ENCODE assay signal across 13 mouse cellular contexts in the genomic region with DNA sequence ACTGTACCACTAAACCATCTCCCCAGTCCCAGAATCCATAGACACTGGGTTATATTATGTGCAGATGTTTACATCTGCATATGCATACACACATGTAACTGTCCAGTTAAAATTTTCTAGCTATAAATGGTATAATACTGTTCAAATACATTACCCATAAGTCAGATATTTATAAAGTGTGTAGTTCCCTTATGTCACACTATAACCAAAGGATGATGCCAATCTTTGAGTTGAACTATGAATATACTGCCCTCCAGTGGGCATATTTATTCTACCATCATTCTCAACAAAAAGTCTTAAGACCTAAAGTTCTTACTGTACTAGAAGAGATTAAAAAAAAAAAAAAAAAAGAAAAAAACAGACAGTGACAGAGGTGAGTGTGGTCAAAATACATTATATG. TPM values are rescaled to one million over a fixed set of nuclear protein-coding genes. Genes with fewer than 3 reads are reported as not detected.
A peak's percentile ranks its signal among the peaks of the same experiment; 100 is the strongest.
DNase-seq lines count a peak whose midpoint lies in the region; ATAC-seq and TF ChIP-seq lines count a peak whose summit lies in the region.
"Had no signal": no experiment of that assay in that cellular context is flagged by ENCODE, and none has a peak within 500 bp of the region (broad histone marks: within the 10 kb centered on the region; RNA-seq: fewer than 3 reads in every experiment).

No protein-coding gene starts in this region.

- no peaks in the 10 kb centered on the region for H3K4me1 ChIP-seq in forebrain, embryonic 11.5 days (replicated peaks; ENCODE audit: control insufficient read depth, insufficient read depth, low read length)
- no peaks in the 10 kb centered on the region for H3K4me1 ChIP-seq in forebrain, embryonic 10.5 days
- no peaks in the 10 kb centered on the region for H3K4me1 ChIP-seq in forebrain, embryonic 14.5 days (ENCODE audit: control insufficient read depth, insufficient read depth, low read length)
- H3K4me1 ChIP-seq: lung, embryonic 15.5 days had no signal

- peak; percentile 53 for TF ChIP-seq CTCF in left cerebral cortex, adult 2 months (IDR thresholded peaks at IDR 0.05)

- no peaks in the 10 kb centered on the region for H3K36me3 ChIP-seq in forebrain, embryonic 11.5 days (ENCODE audit: control insufficient read depth, insufficient read depth, low read length)
- no peaks in the 10 kb centered on the region for H3K36me3 ChIP-seq in forebrain, embryonic 10.5 days (replicated peaks)
- no peaks in the 10 kb centered on the region for H3K36me3 ChIP-seq in forebrain, embryonic 14.5 days (ENCODE audit: control insufficient read depth, insufficient read depth, low read length)
- H3K36me3 ChIP-seq: lung, embryonic 15.5 days had no signal

- H3K27me3 ChIP-seq in forebrain, embryonic 11.5 days (ENCODE audit: control insufficient read depth, insufficient read depth, low read length) = no peaks in the 10 kb centered on the region
- H3K27me3 ChIP-seq in forebrain, embryonic 10.5 days (ENCODE audit: poor library complexity, severe bottlenecking) = no peaks in the 10 kb centered on the region
- no peaks in the 10 kb centered on the region for H3K27me3 ChIP-seq in forebrain, embryonic 14.5 days (replicated peaks; ENCODE audit: control insufficient read depth, insufficient read depth, low read length)
- H3K27me3 ChIP-seq: lung, embryonic 15.5 days had no signal

- no peaks in the 10 kb centered on the region for H3K9me3 ChIP-seq in forebrain, embryonic 11.5 days (ENCODE audit: control insufficient read depth, low read length)
- no peaks in the 10 kb centered on the region for H3K9me3 ChIP-seq in forebrain, embryonic 10.5 days
- no peaks in the 10 kb centered on the region for H3K9me3 ChIP-seq in forebrain, embryonic 14.5 days (replicated peaks; ENCODE audit: control insufficient read depth, low read length)
- H3K9me3 ChIP-seq: lung, embryonic 15.5 days had no signal

- H3K4me3 ChIP-seq in forebrain, embryonic 11.5 days (ENCODE audit: low read depth, low read length) = no peak overlapping the region
- no peak overlapping the region for H3K4me3 ChIP-seq in forebrain, embryonic 10.5 days
- H3K4me3 ChIP-seq in left cerebral cortex, adult 2 months = no peak overlapping the region
- no peak overlapping the region for H3K4me3 ChIP-seq in forebrain, embryonic 14.5 days (ENCODE audit: low read depth, low read length)
- H3K4me3 ChIP-seq: lung, embryonic 15.5 days had no signal

- peak; percentile 44; the same call in 1 of the 2 replicates for ATAC-seq in forebrain, embryonic 11.5 days (replicated peaks; ENCODE audit: low FRiP score)
- ATAC-seq in forebrain, embryonic 14.5 days = no peak
- ATAC-seq in megakaryocyte-erythroid progenitor cell, adult 5-6 weeks (replicated peaks; ENCODE audit: low FRiP score, low TSS enrichment, poor library complexity, severe bottlenecking) = no peak

- H3K27ac ChIP-seq in forebrain, embryonic 11.5 days (ENCODE audit: low read depth, low read length) = no peak overlapping the region
- H3K27ac ChIP-seq in forebrain, embryonic 10.5 days = no peak overlapping the region
- no peak overlapping the region for H3K27ac ChIP-seq in left cerebral cortex, adult 2 months
- no peak overlapping the region for H3K27ac ChIP-seq in forebrain, embryonic 14.5 days (ENCODE audit: low read depth, low read length)
- H3K27ac ChIP-seq: lung, embryonic 15.5 days had no signal

- DNase-seq in forebrain, embryonic 11.5 days (ENCODE audit: low spot score) = no peak
- no peak for DNase-seq in forebrain, embryonic 10.5 days (ENCODE audit: extremely low spot score, low spot score)
- DNase-seq in left cerebral cortex, adult 2 months (ENCODE audit: extremely low spot score in 1 of 2, low spot score in 2 of 2) = no peak
- no peak for DNase-seq in left cerebral cortex, postnatal 4 days
- peak; percentile 5 for DNase-seq in ES-CJ7 (ENCODE audit: low read depth, low spot score)
- peak; percentile 73 for DNase-seq in forebrain, embryonic 14.5 days (ENCODE audit: low spot score)
- no peak for DNase-seq in urinary bladder, postnatal 10 days (ENCODE audit: low spot score)
- DNase-seq: cerebellum, adult 8-10 months; heart, postnatal 36 days; kidney, postnatal 25 days had no signal

- H3K9ac ChIP-seq in forebrain, embryonic 11.5 days (ENCODE audit: low read length) = no peak overlapping the region
- no peak overlapping the region for H3K9ac ChIP-seq in forebrain, embryonic 14.5 days (ENCODE audit: low read length)
- H3K9ac ChIP-seq: lung, embryonic 15.5 days had no signal

- no peak overlapping the region for H3K4me2 ChIP-seq in forebrain, embryonic 11.5 days (ENCODE audit: low read depth, low read length, severe bottlenecking)
- no peak overlapping the region for H3K4me2 ChIP-seq in forebrain, embryonic 14.5 days (ENCODE audit: low read length)
- H3K4me2 ChIP-seq: lung, embryonic 15.5 days had no signal

- intact Hi-C loops in left cerebral cortex, adult 2 months (cut with DNase I) = loop anchor here (5.0 kb wide), 1 partner anchor 1246 kb away; the partner anchor contains the start of gene Oca2
- intact Hi-C loops in left cerebral cortex, postnatal 4 days (cut with DNase I) = no loop called here

RNA-seq across cellular contexts. Expression of gene Gabra5, which starts 27.0 kb away (rescaled TPM):
- 0.52 and 0.59 TPM in 2 replicates for polyA plus RNA-seq in forebrain, embryonic 11.5 days (2014; fragmentation: Nextera tagmentation; extraction: Ambion mirVana)
- polyA plus RNA-seq in forebrain, embryonic 10.5 days (2016; fragmentation: Nextera tagmentation; extraction: Ambion mirVana) = 0.16 and 0.36 TPM in 2 replicates
- total RNA-seq in left cerebral cortex, adult 2 months (2021) = 10 to 100 TPM; 46.1 to 47.4 TPM
- total RNA-seq in left cerebral cortex, postnatal 4 days (2021) = 100 to 1,000 TPM in 1 of 2 experiments, 10 to 100 TPM in 1; 95.9 to 111 TPM
- polyA plus RNA-seq in forebrain, embryonic 14.5 days (2014; fragmentation: Nextera tagmentation; extraction: Ambion mirVana) = 24.1 and 29.6 TPM in 2 replicates
- total RNA-seq in megakaryocyte-erythroid progenitor cell, adult 5-6 weeks (2014; fragmentation: Nextera tagmentation) = not detected in 2 replicates
- not detected in 2 replicates for total RNA-seq in megakaryocyte-erythroid progenitor cell, adult 5-6 weeks (2017)
- total RNA-seq: granulocyte monocyte progenitor cell, adult 5-6 weeks; heart, postnatal 36 days had no signal
- polyA plus RNA-seq: lung, embryonic 15.5 days had no signal

Comparison
In these comparisons a context has a peak if more than half of its experiments do, and no peak if none do; other contexts are left out.
1. DNase-seq: peak in ES-CJ7 (single experiment) and forebrain, embryonic 14.5 days (single experiment); none in forebrain, embryonic 11.5 days (single experiment), forebrain, embryonic 10.5 days (single experiment), left cerebral cortex, adult 2 months (0 of 2), left cerebral cortex, postnatal 4 days (single experiment) and urinary bladder, postnatal 10 days (single experiment).
2. RNA of gene Gabra5, which starts 27.0 kb away (total RNA-seq): 95.9 to 111 TPM in left cerebral cortex, postnatal 4 days and 46.1 to 47.4 TPM in left cerebral cortex, adult 2 months; not detected in megakaryocyte-erythroid progenitor cell, adult 5-6 weeks; every median in the first group is over 10 times any median in the second.